Mouse (Mus musculus) lung, adult 2 months (tissue): ENCODE results near the gene Abca5. TPM values are rescaled to one million over a fixed set of nuclear protein-coding genes. Genes with fewer than 3 reads are reported as not detected.

Source experiments
- DNase-seq: peaks from one replicate; pipeline ENCODE4 v3.0.0; 2022
- H3K4me1 ChIP-seq: fragments of 200-500 bp; 2 replicates; pipeline ENCODE4 v1.6.1; 2011; ENCODE audit warnings: low read length; ENCODE audit not compliant: control insufficient read depth, insufficient read depth
- H3K4me3 ChIP-seq: fragments of 200-500 bp; replicated peaks from 2 replicates; pipeline ENCODE3; 2011; ENCODE audit warnings: low read depth, mild to moderate bottlenecking, control low read depth, low read length; ENCODE audit errors: extremely low read depth
- CTCF ChIP-seq: fragments of 200-500 bp; IDR thresholded peaks from 2 replicates; pipeline ENCODE4 v1.5.1; 2011; ENCODE audit warnings: mild to moderate bottlenecking, low read length, control low read depth; ENCODE audit not compliant: insufficient read depth
- POLR2A ChIP-seq: fragments of 200-500 bp; IDR thresholded peaks from 2 replicates; pipeline ENCODE4 v1.6.1; 2011; ENCODE audit warnings: low read depth, mild to moderate bottlenecking, control low read depth, low read length, borderline replicate concordance; ENCODE audit errors: extremely low read depth
- WGBS: fragments of 180-500 bp; shearing (Covaris S2); methylation state at CpG from one replicate; pipeline ENCODE4 v1.1.7; 2018; 5-methylcytosine and 5-hydroxymethylcytosine counted together
- polyA plus RNA-seq: library from polyadenylated mRNA; depleted of rRNA; stranded (reverse); fragments of >200 nt; gene quantifications from 2 replicates; pipeline ENCODE4 v1.2.3, GENCODE M21; 2012

Abca5 gene
- polyA plus RNA-seq, 1 experiment: 4.1 TPM

- no peak for DNase-seq
- WGBS: 44% methylated on average over 3 of the region's 3 CpGs
- TF ChIP-seq POLR2A (no peak), CTCF (no peak)
- no peak overlapping the region for H3K4me3 ChIP-seq
- H3K4me1 ChIP-seq: no peaks in the 10 kb centered on the region
These were observed 62.7 kb downstream of the Abca5 start for GRCm38 (mm10) chr11:110274794-110275193.

- peak; percentile 32; the same call in 1 of the 2 replicates for TF ChIP-seq CTCF
- no peak for TF ChIP-seq POLR2A
- no peak overlapping the region for H3K4me3 ChIP-seq
- WGBS: 3% methylated on average over 5 of the region's 5 CpGs
- no peaks in the 10 kb centered on the region for H3K4me1 ChIP-seq
- DNase-seq: no peak
These were observed 65.8 kb downstream of the Abca5 start for GRCm38 (mm10) chr11:110271745-110272144.

- TF ChIP-seq POLR2A (no peak), CTCF (peak; percentile 98)
- 29% methylated on average over 8 of the region's 8 CpGs for WGBS
- no peaks in the 10 kb centered on the region for H3K4me1 ChIP-seq
- H3K4me3 ChIP-seq: peak overlapping the region; percentile 51
- peak; percentile 80 for DNase-seq
These were observed 69.2 kb downstream of the Abca5 start for GRCm38 (mm10) chr11:110268244-110268844.

GRCm38 (mm10) chr11:110267232-110267631 is 70.3 kb downstream of the Abca5 start:
- Histone ChIP-seq H3K4me1 (no peaks in the 10 kb centered on the region), H3K4me3 (no peak overlapping the region)
- no peak for TF ChIP-seq POLR2A
- TF ChIP-seq CTCF: no peak
- 96% methylated on average over 6 of the region's 6 CpGs for WGBS
- DNase-seq: no peak

GRCm38 (mm10) chr11:110266757-110267156 is 70.8 kb downstream of the Abca5 start:
- no peak for TF ChIP-seq POLR2A
- H3K4me1 ChIP-seq: no peaks in the 10 kb centered on the region
- WGBS: 68% methylated on average over 11 of the region's 11 CpGs
- H3K4me3 ChIP-seq: no peak overlapping the region
- no peak for DNase-seq

GRCm38 (mm10) chr11:110261867-110262266 is 75.6 kb downstream of the Abca5 start:
- WGBS: 68% methylated on average over 3 of the region's 3 CpGs
- TF ChIP-seq CTCF (no peak), POLR2A (no peak)
- no peaks in the 10 kb centered on the region for H3K4me1 ChIP-seq
- H3K4me3 ChIP-seq: no peak overlapping the region
- DNase-seq: no peak

GRCm38 (mm10) chr11:110257911-110258310 is 79.6 kb downstream of the Abca5 start:
- Histone ChIP-seq H3K4me1 (no peaks in the 10 kb centered on the region), H3K4me3 (no peak overlapping the region)
- WGBS: 49% methylated on average over 4 of the region's 4 CpGs
- no peak for DNase-seq
- TF ChIP-seq POLR2A (no peak), CTCF (no peak)

GRCm38 (mm10) chr11:110257061-110257460 is 80.5 kb downstream of the Abca5 start:
- no peak for TF ChIP-seq CTCF
- TF ChIP-seq POLR2A: no peak
- no peak for DNase-seq
- no peaks in the 10 kb centered on the region for H3K4me1 ChIP-seq
- 88% methylated on average over 4 of the region's 4 CpGs for WGBS
- no peak overlapping the region for H3K4me3 ChIP-seq

- H3K4me1 ChIP-seq: no peaks in the 10 kb centered on the region
- no peak for DNase-seq
- WGBS: 56% methylated on average over 3 of the region's 3 CpGs
- H3K4me3 ChIP-seq: no peak overlapping the region
- TF ChIP-seq POLR2A (no peak), CTCF (no peak)
These were observed 85.3 kb downstream of the Abca5 start for GRCm38 (mm10) chr11:110252256-110252655.

GRCm38 (mm10) chr11:110251534-110251933 is 86.0 kb downstream of the Abca5 start, which contains the start of gene Abca6:
Abca6 (minus strand) TSS chr11:110251776.
- no peak within 1 kb of the TSS for H3K4me3 ChIP-seq
- WGBS: 9% methylated on average over 8 of the region's 8 CpGs
- TF ChIP-seq CTCF (no peak), POLR2A (peak; percentile 22; the same call in 1 of the 2 replicates)
- no peak for DNase-seq
- no peaks in the 10 kb centered on the region for H3K4me1 ChIP-seq

- 71% methylated on average over 10 of the region's 10 CpGs for WGBS
- no peak for DNase-seq
These were observed 92.8 kb downstream of the Abca5 start for GRCm38 (mm10) chr11:110244730-110245129.

More at GRCm38 (mm10) chr11:110244730-110245129, 92.8 kb downstream of the Abca5 start:
- Histone ChIP-seq H3K4me3 (no peak overlapping the region), H3K4me1 (no peaks in the 10 kb centered on the region)
- TF ChIP-seq CTCF: no peak
- no peak for TF ChIP-seq POLR2A
